Mouse (Mus musculus) liver, embryonic 14.5 days (tissue): ENCODE measurements around the gene Dapl1.
A peak's percentile ranks its signal among the peaks of the same experiment; 100 is the strongest.

Source experiments
- CTCF ChIP-seq: IDR thresholded peaks from 2 replicates; pipeline ENCODE4 v1.5.1; 2016; ENCODE audit warnings: antibody characterized with exemption, low read depth, control low read depth
- EP300 ChIP-seq: IDR thresholded peaks from 2 replicates; pipeline ENCODE4 v1.6.1; 2016; ENCODE audit warnings: antibody characterized with exemption, low read depth

- peak; percentile 28 for TF ChIP-seq CTCF
- TF ChIP-seq EP300 = no peak
Observed at GRCm38 (mm10) chr2:59490353-59490752, 5.9 kb downstream of the Dapl1 start.
